Mouse (Mus musculus) kidney, adult 8-10 months (tissue): Measurements from ENCODE around the gene Dgkq.
A peak's percentile ranks its signal among the peaks of the same experiment; 100 is the strongest.

Experiments
- DNase-seq, 2 experiments: peaks; one replicate each; pipeline ENCODE4 v3.0.0; 2022

Gene Dgkq

DNA sequence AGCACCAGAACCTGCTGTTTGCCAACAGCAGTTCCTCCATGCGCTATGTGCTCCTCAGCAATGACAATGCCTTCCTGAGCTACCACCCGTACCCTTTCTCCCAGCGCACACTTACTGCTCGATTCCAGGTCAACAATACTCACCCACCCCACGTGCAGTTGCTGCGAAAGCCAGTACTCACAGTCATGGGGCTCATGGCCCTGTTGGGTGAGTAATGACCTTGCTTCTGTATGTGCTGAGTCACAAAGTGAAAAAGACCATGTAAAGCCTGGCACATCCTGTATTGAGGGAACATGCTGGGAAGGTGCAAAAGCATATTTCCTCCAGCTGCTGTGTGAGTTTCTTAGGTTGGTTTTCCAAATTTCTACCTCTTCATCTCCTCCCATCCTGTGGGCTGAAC, 11.4 kb upstream of the Dgkq start:
- DNase-seq = no peak

DNA sequence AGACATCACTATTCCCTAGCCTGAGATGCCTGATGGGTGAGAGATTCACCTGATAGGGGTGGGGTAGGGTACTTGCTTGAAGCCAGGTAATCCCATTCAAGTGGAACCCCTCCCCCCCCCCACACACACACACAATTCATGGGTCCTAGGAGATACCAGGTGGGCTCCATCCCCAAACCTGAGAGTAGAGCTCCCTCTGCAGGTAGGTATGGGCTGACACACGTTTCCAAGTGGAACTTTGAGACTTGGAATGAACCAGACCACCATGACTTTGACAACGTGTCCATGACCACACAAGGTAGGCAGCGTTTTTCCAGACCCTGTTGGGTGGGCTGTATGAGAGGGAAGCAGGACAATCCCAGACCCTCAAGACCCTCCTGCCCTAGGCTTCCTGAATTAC, 10.4 kb upstream of the Dgkq start:
- DNase-seq = no peak

DNA sequence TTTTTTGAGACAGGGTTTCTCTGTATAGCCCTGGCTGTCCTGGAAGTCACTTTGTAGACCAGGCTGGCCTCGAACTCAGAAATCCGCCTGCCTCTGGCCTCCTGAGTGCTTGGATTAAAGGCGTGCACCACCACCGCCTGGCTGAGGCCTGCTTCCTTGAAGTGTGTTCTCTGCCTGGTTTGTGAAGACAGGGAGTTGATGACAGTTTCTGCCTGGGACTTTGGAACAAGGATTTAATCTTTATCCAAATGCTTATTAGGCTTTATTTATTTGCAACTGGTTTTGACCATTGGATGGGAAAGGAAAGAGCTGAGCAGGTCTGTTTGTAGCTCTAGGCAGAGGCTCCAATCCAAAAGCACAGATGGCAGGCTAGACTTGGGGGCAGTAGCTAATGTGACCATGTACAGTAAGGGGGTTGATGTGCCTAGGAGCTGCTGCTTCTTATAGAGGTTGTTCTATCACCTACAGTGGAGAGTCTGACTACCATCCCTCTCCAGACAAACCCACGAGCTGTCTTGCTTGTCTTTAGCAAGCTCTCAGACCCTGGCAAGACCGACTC, 8.9 kb upstream of the Dgkq start:
- peak; percentile 68 to 73 for DNase-seq

DNA sequence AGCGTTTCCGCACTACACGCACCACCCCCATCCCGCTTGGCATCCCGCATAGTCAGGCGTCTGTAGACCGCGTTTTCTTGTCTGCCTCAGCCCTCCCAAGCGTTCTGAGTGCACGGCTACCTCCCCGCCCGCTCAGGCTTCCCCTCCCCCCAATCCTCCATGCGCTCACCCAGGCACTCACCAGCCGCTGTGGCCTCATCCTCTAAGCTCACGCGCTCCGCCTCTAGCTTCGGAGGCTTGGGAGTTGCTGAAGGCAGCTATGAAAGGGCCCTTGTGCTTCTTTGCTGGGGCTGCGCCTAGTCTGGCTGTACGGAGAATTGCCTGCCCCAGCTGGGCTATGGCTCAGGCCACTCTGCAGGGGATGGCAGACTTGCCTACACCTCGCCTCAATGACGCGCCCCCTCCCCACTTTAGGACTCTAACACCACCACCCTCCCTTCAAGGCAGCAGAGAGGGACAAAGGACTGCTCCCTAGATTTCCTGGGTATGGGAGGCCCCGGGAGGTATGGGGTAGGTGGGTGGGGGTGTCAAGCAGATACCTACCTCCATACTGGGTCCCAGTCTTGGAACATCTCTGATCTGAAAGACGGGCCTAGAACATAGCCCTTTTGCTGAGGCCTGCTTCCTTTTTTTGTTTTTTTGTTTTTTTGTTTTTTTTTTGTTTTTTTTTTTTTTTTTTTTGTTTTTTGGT, 8.3 kb upstream of the Dgkq start:
- no peak for DNase-seq

DNA sequence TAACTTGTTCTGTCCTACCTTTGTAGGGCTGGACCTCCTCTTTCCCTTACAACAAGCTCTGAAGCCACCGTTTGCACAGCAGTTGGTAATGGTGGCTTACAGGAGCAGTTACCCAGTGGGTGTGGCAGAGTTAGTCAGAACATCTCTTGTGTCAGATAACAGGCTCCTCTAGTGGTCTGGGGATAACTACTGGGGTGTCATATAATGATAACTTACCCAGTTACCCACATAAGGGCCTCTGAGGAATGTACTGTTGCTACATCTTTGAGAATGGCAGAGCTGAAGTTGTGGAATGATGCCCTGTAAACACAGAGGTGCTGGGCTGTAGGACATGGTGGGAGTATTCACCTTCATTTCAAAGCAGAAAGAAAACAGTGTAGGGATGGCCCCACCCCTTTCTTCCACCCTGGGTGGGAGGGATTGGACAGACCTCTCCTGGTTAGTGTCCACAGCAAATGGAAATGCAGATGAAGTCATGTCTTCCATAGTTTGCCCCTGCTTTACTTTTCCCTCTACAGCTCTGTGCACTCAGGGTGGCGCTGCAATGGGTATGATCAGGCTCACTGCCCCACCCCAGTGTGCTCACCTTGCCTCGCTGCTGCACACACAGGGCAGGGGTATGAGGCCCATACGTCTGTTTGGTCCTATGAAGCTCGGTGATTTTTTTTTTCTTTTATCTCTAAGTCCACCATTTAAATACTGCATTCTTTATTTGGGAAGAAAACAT, 7.5 kb upstream of the Dgkq start:
- DNase-seq = no peak

DNA sequence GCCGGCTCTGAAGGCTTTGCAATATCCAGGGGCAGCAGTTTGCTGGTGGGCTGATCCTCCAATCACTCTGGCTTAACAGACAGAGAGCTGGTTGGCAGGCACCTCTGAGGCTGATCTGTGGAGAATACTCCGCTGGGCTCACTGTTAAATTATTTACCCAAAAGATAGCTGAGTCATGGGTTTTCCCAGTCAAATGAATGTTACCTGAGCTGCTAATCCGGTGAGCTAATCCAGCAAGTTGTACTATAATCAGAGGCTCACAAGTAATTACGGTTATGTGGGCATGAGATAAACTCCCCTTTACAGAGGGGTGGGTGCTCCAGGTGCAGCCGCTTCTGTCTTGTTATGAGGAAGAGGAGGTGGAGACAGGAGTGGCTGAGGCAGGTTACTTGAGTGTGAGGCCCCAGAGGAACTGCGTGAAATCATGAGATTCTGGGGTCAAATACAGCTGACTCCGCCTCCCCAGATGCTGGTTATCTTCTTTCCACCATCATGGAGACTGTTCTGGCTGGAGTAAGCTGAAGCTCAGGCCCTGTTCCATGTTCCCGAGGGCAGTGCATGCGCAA, 5.9 kb upstream of the Dgkq start, which contains the start of gene Slc26a1:
TSS of gene Slc26a1 (minus strand) at position 319 of the 566 bp plus-strand sequence.
- peak; percentile 83 to 90 for DNase-seq

DNA sequence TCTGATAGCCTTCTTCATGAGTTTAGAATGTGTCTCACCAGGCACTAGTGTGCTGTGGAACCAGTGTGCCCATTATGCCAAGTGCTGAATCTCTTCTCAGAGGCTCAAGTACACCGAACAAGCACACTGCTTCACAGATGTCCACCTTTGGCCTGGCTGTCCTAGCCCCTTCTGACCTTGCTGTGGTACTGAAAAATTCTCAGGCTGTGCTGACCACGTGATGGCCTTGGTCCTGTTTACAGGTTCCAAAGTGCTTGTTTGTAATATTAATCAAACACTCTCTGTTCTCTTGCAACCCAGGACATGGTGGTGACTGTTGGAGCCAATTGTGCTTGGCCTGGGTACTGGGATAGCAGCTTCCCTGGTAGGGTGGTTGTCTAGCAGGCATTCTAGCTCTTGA, 5.2 kb upstream of the Dgkq start:
- peak; percentile 86 to 87 for DNase-seq

DNA sequence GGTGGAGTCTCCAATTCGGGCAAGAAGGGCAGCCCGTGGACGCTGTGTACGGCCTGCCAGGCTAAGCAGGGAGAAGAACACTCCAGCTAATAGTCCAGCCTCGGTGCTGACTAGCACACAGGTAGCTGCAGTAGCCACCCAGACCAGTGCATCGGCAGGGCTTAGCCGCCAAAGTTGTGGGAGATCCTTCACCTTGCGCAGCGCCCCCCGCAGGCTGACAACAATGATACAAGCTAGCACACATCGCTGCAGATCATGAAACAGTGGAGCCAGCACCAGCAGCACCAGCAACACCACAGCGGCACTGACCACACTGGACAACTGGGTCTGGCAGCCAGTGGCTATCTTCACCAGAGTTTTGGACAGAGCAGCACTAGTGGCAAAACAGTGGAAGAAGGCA, 2.3 kb upstream of the Dgkq start:
- no peak for DNase-seq

DNA sequence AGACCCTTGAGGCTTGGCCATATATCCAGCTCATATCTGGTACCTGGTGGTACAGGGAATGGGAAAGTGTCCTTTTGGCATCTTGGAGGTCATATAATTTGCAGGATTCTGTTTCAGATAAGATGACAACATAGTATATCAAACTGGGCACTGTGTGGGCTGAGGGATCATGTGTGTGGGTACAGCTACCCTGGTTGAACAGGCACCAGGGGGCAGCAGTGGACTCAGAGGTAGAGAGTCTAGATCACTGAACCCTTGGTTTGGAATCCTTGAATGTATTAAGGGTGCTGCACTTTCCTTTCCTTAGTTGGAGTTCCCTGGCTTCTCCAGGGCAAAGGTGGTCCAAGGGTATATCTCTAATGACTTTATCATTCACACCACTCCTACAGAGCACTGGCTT, 1.3 kb upstream of the Dgkq start:
- peak; percentile 57 to 73 for DNase-seq

DNA sequence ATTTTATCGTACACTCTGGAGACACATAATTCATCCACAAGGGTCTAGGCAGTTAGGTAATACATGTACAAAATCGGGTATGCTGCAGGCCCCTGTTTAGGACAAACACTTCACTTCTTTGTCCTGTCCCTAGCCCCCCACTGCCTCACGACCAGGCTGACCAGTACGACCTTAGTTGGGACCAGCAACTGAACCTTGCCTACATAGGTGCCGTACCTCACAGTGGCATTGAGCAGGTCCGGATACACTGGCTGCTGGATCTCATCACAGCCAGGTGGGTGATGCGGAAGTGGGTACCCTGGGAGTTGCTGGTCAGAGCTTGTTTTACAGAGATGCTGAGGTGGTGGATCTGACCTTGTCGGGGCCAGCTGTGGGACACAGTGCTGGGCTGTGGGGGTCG, 514 bp upstream of the Dgkq start:
- peak in 1 of 2 experiments; percentile 25 for DNase-seq

DNA sequence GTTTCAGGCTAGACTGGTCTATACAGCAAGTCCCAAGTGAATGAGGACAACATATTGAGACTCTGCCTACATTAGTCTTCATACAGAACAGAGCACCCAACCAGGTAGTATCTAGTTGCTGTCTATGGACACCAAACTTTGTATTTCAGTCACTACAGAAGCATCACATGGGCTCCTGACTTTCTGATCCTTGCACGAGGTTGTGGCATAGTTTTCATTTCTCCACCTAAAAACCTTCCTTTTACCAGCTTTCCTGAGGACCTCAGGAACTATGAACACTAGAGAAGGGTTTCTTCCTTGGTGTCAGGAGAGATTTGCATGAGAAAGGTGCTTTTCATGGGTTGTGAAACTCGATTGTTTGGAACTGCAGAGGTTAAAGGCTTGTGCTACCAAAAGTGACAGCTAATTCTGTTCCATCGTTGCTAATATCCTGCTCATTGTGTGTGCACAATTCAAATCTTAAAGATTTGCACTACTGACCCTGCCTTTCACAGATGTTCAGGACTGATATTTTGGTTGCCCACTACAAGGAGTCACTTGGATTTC, 1.0 kb downstream of the Dgkq start:
- no peak for DNase-seq

DNA sequence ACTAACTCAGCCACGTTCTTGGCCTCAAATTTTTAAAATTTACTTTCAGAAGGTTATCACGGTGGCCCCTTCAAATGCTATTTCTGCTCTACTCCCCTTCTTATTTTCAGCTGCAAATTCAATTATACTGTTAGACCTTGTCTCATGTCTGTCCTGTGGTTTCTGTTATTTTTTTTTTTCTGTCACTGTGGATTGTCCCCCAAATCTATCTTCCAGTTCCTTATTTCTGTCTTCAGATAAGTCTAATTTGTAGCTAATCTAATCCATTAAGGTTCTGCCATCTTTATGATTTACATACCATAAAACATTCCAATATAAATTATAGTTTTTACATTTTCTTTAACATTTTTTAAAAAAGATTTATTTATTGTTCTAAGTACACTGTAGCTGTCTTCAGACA, 2.1 kb downstream of the Dgkq start:
- DNase-seq = no peak

DNA sequence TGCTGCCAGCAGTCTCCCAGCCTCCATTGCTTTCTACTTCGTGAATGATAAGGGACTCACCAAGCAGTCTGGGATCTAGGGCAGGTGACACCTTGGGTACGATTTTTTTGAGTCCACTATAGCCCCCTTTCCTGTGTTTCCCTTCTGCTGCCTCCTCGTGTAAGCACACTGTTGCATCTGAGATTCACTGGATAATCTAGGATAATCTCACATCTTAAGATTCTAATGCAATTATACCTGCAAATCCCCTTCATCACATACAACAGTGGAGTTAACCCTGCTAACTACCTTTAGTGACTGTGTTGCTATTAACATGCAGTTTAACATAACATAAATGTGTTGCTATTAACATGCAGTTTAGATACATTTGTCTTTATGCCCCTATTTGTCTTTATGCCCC, 4.4 kb downstream of the Dgkq start:
- no peak for DNase-seq

DNA sequence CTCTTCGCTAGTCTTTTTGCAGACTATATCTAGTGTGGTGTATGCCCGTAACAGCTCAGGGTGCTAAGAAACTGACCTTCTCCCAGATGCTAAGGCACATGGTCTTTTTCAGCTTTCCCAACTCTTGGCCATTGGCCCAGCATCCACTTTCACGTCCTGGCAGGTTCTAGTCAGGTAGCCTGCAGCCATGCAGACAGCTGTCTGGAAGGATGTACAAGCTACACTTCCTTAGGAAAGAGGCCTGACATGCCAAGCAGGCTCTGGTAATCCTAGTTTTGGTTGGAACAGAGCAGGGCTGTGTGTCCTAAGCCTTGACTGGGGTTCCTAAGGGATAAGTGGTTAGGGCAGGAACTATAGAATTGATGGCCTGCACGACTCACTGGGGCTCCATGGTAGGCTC, 6.7 kb downstream of the Dgkq start:
- no peak for DNase-seq

DNA sequence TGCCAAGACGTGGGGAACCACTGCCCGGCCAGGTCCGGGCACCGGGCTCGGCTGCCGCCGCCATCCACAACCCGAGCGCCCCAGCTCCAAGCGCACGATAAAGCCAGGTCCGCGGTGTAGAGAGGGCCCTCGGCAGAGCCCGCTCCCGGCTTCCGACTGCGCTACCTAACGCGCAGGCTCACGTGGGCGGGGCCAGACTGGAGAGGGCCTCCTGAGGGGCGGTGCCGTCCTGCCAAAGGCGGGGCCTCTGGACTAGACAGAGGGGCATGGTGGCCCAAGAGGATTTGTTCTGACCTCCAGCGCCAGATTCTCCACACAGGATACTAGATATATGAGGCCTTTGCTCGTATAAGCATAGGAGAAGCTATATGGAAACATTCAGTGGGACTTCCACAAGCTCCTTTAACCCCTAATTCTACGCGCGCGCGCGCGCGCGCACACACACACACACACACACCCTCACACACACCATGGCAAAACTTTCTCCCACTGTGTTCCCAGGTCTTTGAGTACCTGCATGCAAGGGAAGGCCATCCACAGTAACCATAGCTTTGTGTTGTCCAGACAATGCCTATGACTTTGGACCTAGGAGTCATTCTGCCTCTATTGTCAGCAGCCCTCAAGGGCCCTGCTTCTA, 8.7 kb downstream of the Dgkq start:
- peak; percentile 91 to 95 for DNase-seq

DNA sequence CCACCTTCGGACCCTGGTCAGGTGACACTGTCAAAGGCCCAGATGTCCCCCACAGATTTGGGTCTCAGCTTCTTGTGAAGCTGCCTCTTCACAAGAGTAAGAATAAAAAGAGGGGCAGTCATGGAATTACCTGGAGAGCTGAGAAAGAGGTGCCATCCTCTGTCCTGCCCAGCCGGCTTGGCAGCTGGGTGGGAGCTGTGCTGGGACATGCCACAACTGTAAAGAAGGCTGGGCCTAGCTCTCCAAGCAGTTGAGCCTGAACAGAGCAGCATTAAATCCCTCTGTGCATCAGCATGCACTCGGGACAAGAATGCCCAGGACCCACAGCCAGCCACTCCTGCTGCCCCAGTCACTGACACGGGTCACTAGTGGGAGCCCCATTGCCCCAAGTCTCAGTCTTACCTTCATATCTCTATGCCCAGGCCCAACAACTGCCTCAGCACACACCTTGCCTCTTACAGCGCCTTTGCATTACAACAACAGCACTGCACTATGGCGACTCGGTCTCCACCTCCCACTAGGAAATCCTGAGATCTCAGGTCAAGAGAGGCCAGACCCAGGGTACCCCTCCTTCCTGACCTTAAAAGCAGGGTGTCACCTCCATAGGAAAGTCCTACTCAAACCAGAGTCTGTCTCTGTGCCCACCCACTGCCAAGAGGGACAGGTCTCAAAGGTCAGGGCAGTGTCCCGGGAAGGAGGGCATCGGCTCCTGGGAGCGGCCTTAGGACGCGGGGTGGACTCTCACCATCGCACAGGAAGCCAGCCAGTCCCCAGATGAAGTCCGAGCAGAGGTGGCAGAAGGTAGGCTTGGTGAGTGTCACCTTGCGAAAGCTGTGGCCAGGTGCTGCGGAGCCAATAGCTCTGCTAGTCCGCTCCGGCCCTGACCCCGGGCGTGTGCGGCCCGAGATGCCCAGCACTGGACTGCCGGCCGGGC, 9.5 kb downstream of the Dgkq start, which contains the start of gene Idua:
TSS of gene Idua (plus strand) at position 634 of the 934 bp plus-strand sequence.
- peak; percentile 52 to 58 for DNase-seq

DNA sequence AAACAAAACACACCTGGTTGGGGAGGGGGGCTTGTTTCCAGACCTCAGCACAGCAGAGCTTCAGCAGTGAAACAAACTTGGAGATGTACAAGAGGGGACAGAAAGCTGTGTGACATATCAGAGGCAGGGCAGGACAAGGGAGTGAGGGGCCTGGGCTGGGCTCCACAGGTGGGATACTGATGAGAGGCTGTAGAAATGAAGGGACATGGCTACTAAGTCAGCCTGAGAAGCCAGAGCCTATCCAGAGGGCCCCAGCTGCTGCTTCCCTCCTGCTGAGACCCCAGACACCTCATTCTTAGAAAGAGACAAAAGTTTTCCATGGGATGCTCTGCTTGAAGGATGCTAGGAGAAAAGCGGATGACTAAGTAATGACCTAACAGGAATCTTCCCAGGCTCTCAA, 10.9 kb downstream of the Dgkq start:
- no peak for DNase-seq

DNA sequence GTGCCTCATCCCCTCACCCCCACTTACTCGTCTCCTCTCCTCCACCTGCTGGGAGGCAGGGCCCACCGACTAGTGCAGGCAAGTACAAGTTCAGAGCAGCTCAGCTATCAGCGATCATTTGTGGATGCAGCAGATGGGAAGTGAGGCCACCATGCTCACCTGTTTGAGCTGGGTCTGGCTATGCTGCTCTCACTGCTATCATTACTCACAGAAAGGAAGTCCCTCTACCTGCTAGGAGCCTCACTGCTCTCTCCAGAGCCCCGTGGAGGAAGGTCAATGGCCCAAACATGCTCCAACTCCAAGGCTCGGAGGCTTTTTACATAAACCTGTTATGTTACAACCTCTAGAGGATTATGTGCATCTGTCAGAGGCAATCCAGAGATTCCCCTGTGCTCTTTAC, 12.1 kb downstream of the Dgkq start:
- DNase-seq = no peak

DNA sequence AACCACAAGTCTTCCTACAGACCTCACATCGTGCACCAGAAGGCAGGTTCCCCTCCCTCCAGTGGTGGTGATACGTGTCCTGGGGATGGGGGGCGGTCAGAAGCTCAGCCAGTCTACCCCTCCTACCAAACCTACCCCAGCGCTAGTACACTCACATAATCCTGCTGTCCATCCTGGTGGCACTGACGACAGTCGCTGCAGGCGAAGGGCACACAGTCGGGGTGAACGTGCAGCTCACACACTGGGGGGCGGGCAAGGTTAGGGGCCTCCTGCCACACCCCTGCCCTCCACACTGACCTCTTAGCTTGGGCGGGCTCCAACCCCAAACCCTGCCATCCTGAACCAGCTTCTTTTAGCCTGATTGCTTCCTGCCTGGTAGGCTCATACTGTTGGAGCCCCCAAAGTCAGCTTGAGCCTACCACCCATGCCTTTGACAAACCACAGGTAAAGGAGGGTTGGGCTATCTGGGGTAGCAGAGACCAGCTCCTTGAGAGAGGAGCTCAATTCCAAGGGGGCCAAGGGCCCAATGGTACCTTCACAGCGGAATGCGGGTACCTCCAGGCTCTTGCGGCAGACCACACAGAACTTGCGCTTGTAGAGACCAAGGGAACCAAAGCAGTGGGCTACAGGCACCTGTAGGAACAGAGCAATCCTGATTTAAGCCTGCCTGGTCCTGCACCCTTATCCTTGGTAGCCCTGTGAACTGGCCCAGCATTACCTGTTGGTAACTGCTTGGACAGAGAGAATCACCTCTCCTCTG, 13.4 kb downstream of the Dgkq start:
- DNase-seq = no peak

DNA sequence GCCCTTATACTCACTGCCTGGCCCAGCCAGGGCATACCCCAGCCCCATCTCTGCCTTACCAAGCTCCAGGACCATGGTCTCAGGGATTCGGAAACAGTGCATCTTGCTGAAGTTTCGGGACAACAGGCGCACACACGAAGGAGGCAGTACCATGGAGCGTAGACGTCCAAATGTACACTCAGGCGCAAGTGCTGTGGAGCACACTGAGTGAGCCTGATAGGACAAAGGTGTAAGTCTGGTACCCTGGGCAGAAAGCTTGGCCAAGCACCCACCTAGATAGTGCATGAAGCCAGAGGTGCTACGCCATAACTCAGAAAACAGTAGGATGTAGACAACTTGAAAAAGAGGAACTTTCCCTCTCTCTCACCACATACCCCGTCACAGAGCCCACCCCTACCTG, 14.1 kb downstream of the Dgkq start:
- DNase-seq = no peak

DNA sequence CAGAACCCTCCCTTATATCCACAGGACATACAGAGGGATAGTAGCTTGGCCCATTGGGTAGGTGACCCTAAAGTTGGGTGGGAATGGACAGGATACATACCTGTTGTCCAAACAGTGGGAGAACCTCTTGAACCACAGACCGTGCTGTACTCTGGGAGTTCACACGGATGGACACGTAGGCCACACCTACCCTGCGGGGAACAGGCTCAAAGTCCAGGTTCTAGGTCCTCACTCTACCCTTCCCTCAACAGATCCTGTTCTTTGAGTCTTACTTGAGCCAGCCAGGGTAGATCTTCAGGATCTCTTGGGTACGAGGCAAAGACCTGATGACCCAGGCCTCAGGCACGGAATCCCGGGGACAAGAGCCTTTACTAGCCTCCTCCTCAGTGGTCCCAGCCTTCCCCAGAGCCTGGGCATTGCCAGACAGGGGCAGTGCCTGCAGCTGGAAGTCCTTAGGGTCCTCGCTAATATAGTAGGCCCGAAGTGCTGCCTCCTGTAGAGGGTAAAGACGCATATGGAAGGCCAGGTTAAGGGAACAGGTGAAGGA, 15.0 kb downstream of the Dgkq start:
- peak; percentile 54 to 68 for DNase-seq
